Mouse (Mus musculus): ENCODE data around the gene Ing3. TPM values are rescaled to one million over a fixed set of nuclear protein-coding genes. Genes with fewer than 3 reads are reported as not detected.

The Ing3 gene
- total RNA-seq, 2 experiments from 2014 or later = 29.3 to 31.8 TPM

DNA sequence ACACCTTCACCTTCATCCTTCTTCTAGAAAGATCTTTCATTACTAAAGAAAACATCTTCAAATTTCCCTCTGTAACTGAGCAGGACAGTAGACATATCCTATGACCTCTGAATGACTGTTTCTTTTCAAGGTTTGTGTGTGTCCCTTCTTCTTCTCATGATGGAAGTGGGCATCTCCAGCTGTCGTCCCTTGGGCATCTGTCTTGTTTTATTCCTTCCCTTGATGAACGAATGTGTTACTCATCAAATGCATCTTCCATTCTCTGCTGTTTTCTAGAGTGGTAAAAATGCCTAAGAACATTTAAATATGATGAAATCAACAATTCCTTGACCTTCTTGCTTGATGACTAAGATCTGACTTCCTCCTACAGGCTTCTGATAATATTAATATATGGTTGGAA lies 43.7 kb downstream of the Ing3 start:
- no peak for DNase-seq

DNA sequence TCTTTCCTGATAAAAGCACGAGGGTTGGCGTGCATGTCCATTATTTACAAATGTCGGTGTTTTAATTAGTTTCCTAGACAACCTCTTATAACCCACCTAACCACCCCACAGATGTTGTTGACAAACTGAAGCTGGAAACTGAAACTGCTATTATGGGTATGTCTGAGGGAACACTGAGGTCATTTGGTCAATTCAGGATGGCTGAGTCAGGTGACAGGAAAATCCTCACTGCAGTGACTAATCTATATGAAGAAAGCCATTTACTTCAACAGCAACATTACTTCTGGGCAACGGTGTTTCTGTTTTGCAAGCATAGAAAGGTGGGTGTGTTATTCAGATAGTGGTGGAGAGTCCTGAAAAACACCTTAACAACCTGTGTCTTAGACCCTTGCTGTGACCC lies 48.8 kb downstream of the Ing3 start:
- DNase-seq = no peak

DNA sequence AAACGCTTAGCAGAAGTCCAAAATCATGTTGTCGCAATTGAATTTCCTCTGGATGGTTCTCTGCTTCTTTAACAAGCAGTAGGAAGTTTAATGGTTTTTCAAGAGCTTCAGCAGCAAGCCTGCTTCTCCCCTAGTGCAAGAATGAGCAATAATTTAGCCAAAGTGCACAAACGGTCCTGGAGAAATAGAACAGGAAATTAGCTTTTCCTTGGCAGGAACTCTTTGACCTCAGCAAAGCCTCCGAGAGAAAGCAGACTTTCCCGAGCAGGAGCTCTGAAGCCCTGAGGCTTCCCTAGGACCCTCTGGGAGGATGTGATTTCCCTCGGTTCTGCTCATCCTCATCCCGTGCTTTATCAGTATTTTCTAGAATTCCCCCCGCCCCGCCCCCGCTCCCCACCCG lies 49.7 kb downstream of the Ing3 start:
- no peak for DNase-seq

DNA sequence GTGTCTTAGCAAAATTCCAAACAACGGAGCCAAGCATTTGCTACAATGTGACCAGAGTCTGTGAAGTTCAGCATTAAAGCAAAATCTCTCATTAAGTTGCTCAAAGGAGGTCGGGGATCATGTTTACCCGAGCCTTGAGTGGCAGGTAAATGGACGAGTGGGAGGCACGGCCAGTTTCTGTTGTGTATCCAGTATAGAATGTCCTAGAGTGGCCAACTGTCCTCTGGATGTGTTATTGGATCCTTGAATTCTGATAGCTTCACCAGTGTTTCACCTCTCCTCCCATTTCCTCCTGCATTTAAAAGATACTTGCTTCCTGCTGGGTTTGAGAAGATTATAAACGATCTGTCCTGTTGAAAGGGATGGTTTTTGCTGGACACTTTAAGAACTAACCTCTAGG lies 50.7 kb downstream of the Ing3 start:
- DNase-seq = no peak

DNA sequence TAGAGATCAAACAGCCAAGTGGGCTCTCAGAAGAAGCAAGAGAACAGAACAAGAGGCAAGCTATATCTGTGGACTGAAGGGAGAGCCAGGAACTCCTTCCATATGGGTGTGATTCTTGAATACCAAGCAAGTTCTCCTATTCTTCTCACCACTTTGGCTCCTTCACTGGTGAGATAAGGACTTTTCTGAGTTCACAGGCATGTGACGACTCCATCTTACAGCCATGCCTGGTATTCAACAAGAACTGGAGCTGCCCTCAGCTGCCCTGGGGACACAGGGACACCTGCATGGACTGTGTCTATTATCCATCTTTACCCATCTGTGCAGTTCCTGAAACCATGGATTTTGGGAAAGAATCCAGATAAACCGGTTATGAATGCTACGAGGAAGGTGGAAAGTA lies 51.5 kb downstream of the Ing3 start:
- DNase-seq = no peak

DNA sequence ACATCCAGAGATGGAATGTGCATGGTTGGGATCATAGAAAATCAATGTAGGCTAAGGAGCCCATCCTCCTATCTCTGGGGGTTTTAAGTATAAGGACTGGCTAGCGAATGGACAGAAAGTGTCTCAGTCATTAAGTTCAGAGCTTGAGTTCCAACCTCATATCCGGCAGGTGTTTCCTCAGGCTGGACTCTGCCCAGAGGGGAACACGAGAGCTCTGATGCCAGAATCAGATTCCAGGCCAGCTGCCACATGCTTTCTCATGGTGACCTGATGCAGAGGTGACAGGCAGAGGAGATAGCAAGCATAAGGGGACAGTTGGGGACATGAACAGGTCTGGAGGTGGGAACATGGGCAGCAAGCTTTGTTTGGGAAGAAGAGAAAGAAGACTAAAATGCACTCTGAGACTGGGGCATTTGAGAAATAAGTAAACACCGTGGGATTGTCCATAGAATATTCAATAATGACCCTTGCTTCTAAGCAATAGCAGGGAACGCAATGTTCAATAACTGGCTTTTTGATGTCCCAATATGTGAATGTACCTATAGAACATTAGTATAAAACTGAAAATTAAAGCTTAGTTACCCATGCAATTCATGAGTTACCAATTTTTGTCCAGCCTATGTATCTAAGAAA lies 52.0 kb downstream of the Ing3 start:
- no peak for DNase-seq

DNA sequence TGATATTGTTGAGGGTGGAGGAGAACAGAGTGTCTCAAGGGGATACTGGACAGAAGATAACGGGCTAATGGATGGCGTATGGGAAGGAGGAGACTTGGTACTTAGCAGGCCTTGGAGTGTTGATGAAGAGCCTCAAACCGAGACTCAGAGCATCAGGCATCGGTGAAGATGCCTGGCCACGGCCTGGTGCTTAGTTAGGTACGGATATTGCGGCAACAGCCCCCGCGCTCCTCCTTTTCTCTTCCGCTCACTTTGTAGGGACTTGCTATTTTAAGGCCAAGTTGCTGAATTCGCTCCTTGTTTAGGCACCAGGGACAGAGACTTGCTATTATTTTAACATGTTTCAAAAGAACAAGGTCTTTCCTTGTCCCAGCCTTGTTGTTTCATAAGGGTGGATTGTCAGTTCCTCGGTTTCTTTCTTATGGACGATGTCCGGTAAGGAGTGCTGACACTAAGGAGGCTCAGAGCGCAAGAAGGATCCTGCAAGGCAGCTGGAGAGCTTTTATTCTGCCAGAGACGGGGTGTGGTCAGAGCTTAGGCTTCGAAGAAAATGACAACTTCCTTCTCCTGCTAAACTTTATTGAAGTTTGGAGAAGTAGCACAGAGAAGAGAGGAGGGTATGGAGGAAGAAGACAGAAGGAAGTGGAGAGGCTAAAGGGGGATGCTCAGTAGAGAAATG lies 53.3 kb downstream of the Ing3 start:
- DNase-seq = no peak

DNA sequence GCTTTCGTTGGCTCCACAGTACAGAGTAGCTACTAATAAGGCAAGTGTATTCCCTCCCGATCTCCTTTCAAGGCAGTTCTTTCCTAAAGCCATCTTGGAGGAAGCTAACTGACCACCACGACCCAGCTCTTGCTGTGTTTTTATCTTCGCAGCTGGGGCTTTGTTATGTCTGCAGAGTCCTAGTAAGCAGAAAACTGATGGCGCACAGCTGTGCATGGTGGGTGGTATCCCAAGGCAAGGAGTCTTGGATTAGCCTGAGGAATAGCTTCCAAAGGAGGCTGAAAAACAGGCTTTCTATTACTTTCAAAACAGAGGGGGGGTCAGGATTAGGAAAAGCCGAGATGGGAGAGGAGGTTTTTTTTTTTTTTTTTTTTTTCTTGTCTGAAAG lies 53.8 kb downstream of the Ing3 start:
- DNase-seq = no peak

DNA sequence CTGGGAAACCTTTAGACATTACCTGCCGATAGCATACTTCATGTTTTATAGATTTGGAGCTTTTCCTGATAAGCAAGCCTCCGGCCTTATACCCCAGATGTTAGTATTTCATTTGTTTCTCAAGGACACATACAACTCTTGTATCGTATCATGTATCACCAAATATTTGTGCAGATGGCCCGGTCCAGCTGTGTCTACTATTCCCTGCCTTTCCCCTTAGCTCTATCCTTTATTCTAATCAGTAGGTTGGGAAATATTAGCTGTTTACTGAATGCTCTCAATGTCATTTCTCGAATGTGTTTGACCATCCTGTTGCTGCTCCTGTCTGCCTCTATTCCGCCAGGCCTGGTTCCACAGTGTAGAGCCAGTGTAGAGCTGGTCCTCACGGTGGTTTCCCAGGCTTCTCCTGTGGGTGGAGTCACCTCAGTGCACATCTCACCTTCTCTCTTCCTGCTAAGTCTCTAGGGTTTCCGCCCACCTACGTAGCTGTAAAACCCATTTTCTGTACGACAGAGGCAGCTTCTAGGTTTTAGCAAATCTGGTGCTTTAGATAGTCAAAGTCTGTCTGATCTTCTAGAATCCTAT lies 54.7 kb downstream of the Ing3 start:
- no peak for DNase-seq

DNA sequence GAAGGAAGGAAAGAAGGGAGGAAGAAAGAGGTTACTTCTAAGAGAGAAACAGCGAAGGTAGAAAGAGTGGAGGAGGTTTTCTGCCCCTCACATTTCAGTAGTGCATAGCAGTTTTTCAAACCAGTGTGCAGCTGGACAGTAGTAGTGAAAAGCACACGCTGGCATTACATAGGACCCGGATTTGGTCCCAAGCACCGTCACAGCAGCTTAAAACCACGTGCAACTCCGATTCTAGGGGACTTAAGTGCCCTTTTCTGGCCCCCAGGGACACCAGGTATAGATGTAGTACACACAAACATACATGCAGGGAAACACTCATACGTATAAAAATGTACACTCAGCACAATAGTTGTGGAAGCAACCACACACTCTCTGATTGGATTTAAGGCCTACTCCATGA lies 59.0 kb downstream of the Ing3 start:
- DNase-seq = no peak

DNA sequence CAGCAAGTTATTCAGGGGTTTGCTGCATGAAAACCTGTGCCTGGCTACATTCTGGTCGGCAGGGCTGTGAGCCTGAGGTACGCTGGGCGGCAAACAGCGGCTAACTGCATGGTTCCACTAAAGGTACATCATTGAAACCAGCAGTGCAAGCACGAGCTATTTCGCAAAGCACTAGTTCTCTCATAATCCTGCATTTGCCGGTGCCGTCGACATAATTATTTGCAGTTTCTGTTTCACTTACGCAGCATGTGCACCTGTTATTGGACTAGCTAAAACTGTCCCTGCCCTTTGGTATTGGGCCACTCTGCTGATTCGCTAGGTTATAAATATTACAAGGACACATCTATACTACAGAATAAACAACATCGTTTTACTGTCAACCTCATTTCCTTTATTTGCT lies 60.9 kb downstream of the Ing3 start:
- DNase-seq = no peak

DNA sequence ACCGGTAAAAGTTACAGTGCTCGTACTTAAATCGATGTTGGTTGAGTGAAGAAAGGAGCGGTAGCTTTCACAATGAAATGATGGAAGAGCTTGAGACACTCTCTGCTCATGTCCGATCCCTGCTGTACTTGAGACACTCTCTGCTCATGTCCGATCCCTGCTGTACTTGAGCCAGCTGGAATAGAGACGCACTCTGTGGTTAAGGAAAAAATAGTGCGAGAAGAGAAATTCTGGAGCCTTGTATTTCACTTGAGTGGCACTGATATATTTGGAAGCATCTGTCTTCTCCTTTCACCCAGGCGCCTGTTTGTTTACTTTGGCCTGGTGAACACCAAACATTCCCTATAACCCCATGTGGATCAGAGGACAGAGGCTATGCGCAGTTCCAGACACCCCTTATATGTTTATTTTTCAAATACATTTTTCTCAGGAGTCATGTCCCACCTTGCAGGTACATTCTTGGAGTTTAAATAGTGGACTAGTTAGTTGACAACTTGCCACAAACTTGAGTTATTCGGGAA lies 61.5 kb downstream of the Ing3 start:
- no peak for DNase-seq

DNA sequence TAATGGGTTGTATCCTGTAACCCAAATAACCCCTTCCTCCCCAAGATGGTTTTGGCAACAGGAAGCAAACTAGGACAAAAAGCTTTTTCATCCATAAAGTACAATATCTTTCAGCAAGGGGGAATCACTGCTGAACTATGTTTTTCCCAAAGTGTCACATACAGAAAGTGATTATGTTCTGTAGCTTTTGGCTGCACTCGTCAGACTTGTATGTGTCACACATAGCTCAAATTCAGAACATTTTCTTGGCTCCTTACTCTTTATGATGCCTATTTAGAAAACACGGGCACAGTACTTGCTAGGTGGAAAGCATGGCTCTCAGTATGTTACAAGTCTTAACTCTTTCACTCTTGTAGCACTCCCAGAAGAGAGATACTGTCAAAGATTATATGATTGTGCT lies 62.2 kb downstream of the Ing3 start:
- no peak for DNase-seq

DNA sequence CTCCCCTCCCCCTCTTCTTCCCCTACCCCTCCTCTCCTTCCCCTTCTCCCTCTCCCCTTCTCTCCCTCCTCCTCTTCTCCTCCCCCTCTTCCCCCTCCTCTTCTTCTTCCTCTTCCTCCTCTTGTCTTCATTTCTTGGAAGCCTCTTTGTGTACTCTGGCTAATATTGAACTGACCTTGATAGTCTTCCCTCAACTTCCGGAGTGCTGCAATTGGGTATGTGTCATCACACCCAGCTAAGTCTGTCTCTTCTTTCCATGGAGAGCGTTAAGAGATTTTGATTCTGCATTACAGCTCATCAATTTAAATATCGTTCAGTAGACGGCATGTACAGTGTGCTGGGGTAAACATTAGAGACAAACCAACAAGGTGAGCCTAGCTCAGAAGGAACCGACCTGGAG lies 62.7 kb downstream of the Ing3 start:
- DNase-seq = no peak

DNA sequence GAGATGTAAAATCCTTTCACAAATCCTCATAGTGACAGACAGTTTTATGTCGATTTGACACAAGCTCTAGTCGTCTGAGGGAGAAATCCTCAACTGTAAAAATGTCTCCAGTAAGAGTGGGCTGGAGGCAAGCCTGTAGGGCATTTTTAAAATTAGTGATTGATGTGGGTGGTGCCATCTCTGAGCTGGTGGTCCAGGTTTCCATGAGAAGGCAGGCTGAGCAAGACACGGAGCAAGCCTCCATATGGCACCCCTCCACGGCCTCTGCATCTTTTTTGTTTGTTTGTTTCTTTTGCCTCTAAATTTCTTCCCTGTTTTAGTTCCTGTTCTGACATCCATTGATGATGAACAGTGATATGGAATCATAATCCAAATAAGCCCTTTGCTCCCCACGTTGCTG lies 63.1 kb downstream of the Ing3 start:
- no peak for DNase-seq

DNA sequence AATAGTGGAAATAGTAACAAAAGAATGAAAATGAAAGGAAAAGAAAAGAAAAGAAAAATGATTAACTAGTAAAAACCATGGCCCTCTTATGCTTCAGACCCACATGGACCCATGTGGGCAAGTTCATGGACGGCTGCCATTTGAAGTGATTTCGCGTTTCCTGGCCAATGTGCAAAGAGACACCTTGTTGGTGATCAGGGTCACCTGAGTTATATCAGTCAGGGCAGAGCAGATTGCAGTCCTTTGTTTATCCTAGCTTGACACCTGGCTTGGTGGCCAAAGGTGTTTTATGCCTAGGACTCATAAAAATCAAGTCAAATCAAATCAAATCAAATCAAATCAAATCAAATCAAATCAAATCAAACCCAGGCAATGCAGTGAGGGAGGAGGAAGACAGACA lies 64.0 kb downstream of the Ing3 start:
- DNase-seq = no peak

DNA sequence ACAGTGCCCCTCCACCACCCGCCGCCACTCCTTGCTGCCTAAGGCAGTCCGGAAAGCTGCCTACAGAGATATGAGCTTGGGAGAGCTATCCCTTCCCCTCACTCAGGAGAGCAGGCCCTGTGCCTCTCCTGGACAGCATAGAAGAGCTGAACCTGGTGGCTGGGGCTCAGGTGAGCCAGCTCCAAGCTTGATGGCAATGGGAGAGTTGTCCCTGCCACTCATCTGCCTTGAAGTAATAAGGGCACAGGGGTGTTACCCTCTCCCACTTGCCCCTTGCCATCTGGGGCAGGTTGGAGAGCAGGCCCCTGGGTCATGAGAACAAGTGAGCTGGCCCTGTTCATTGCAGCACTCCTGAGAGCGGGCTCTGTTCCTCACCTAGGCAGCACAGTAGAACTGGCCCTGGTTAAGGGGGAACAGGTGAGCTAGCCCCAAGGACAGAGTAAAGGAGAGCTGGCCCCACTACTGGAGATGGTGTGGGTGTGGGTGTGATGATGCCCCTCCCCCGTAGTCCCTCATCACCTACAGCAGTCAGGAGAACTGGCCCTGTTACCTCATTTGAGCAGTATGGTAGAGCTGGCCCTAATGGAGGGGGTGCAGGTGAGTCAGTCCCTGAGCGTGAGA lies 65.0 kb downstream of the Ing3 start:
- DNase-seq = no peak

DNA sequence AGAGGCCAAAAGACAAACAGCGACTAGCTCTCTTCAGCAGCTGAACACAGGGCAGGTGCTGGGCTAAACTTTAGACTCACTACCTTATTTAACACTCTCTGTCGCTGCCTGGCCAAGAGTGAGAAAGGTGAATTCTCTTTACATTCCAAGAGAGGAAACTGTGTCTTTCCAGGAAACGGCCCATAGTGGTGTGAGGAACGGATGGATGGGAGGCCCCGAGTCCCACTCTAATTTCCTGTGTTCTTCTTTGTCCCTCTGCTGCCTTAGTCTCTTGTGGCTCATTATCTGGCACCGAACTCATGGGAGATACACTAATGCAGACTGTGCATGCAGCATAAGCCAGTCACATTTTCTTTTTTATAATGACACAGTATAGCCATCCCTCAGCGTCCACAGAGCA lies 68.3 kb downstream of the Ing3 start:
- no peak for DNase-seq

DNA sequence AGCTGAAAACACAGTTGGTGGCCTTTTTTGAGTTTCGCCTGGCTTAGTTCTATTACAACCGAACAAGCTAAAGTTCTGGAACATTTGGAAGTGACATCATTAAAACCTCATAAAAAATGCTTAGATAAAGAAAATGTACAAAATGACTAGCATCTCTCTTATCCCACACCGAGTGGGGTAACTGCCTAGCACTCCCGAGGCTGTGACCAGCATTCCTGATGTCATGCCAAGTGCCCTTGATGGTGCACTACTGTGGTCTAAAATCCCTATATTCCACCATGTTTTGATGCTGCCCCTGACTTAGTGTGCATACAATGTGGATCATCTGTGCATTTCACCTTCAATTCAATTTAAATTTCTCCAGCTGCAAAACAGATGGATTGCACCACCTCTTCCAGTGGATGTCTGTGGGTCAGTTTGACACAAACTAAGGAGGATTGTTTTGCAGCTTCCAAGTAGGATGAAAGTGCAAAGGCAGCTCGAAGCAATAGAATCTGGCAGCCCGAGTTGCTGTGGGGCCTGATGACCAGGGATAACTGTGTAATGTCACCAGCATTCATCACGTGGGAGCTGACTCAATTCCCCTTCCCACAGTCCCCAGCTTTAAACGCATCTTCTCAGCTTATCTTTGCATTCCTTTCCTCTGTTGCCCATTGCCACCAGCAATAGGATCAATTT lies 69.5 kb downstream of the Ing3 start:
- DNase-seq = no peak

DNA sequence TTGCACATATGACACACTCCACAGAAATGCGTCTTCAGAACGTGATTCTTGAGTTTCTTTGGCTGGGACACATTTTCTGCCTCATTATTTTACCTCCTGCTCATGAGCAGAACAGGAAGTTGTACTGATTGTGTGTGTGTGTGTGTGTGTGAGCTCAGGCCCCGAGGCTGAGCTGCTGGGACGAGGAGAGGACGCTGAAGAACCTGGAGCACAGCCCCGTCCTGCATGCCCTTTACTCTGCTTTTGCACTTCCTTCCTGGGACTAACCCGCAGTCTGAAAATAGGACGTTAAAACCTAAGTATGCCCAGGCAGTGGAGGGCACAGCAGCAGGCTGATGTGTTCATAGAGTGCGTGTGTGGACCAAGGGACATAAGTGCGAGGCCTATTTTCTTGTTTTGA lies 70.3 kb downstream of the Ing3 start:
- DNase-seq = no peak

DNA sequence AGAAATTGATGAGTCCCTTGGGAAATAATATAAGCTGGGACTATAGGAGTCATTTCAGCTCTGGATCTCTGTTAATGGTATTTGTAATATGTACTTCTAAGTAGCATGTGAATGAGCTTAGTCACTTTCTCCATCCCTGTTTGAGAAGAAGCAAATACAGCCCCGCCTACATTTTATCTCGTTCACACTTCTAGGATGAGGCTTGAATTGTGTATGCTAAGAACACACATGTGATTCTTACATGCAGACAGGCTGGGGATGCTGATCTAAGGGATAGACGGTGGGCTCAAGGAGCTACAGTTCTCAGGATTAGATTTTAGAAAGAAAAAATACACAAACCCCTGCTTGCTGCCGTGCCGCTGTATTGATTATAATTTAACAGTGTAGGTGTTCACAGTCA lies 71.3 kb downstream of the Ing3 start:
- DNase-seq = no peak

DNA sequence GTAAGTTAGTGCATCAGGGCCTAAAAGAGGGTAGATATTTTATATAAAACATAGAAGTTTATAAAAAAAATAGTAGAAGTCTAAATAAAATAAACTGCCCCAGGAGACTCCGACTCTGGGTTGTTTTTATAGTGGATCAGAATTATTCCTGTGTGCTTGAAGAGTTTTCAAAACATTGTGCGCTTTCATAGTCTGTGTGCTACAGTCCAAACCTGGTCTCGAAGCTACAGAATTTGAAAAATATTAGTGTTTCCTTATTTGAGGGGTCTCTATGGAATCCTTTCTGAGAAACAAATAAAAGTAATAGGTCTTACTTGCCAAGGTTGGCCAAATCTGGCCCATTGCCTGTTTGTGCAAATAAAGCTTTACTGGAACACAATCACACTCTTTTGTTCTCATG lies 71.9 kb downstream of the Ing3 start:
- DNase-seq = no peak

DNA sequence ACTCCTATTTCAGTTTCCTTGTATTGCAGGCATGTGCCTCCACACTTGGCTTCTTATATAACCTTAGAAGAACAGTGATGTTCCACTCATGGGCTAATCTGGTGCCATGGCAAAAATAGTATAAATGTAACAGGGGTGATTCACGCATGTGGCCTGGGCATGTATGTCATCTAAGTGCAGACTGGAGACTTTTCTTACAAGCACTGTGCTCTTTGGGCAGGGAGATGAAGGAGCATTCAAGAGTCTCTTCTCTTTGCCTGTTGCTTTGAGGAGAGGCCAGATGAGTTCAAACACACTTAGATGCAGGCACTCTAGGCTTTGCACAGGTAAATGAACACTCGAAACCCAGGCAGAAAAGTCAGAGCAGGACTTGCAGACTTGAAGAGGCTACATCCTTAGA lies 74.8 kb downstream of the Ing3 start:
- no peak for DNase-seq
